Mouse (Mus musculus) adipocyte (in vitro differentiated cells): ENCODE results near the gene Slit3.

Experiments used
- DNase-seq: peaks from one replicate; pipeline ENCODE4 v3.0.0-alpha.2; 2016; ENCODE audit warnings: low spot score

Gene Slit3

DNA sequence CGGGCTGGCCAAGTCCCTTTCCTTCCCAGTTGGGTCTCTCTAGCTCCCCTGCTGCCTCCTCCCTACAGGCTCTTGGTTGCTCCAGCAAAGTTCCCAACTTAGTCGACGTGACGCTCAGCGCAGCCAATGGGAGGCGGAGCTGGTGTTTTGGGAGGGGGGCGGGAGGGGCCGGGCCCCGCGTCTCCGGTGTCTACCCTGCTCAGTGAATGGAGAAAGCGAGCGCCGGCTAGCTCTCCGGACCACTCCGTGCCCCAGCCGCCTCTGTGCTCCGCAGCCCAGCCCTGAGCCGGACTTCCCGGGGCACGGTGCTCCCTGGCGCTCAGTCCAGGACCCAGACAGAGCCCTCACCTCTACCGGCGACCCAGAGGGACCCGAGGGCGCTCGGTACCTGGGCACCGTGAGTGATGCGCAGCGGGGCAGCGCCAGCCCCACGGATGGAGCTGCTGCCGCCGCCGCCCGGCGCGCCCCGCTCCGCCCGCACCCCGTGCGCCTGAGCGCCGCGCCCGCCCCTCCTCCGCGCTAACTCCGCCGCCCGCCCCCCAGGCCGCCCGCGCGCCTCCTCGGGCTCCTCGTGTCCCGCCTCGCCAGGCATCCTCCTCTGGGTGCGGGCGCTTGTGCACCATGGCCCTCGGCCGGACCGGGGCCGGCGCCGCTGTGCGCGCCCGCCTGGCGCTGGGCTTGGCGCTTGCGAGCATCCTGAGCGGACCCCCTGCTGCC lies at the start of gene Slit3:
Gene Slit3 (plus strand): TSS at position 331 of the 717 bp plus-strand sequence.
- DNase-seq: peak; percentile 70

DNA sequence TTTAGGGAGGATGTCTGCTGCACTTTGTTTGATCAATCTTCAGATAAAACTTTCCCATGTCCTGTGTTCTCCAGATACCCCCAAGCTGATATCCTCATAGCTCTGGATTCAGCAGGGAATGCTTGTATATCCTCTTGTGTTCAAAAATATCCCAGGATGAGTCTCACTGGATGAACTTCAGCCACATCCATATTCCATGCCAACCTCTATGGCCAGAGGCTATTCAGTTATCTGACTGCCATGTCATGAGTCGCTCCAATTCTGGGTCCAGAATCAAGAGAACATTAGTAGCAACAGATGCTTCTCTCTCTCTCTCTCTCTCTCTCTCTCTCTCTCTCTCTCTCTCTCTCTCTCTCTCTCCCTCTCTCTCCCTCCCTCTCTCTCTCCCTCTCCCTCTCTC lies 49.6 kb upstream of the Slit3 start:
- DNase-seq: no peak

DNA sequence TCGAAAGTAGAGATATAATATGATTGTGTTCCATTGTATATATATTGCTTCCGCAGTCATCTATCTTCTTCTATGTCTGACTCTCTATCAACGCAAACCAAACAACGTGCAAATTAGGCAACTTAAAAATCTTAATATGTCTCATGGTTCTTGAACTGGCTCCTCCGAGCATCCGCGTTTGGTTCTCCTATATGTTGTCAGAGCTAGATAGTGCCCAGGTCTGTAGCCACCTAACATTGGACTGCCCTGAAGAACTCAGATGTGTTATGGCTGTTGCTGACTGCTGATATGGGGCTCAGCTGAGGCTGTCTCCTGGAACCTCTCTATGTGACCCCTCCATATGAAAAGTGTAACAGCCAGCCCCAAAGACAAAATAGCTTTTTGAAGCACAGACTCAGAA lies 45.6 kb upstream of the Slit3 start:
- no peak for DNase-seq

DNA sequence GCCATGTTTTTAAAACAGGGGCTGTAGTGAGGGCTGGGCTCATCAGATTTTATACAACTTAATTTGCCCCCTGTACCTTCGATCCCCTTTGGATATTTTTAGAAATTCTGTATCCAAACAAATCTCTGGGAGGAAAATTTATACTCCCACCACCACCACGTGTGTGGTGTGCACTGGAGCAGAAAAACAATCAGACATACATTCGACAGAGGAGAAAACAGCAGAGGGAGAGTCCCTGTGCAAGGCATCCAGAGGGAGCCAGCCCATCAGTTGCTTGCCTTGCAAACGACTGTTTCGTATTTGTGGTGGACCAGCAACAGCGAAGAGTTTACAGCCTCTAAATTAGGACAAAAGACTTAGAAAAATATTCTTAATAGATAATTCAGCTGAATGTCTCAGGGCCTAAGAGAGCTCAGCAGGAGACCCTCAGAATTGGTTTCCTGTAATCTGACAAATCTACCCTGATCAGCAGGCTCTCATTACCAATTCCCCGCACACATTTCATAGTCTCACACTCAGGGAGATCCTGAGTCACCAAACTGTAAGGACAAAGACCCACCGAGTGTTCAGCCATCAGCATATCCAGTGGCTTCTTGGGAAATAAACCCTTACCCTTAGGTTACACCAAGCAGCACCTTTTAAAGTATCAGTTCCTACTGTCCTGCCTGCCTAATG lies 40.4 kb upstream of the Slit3 start:
- no peak for DNase-seq

DNA sequence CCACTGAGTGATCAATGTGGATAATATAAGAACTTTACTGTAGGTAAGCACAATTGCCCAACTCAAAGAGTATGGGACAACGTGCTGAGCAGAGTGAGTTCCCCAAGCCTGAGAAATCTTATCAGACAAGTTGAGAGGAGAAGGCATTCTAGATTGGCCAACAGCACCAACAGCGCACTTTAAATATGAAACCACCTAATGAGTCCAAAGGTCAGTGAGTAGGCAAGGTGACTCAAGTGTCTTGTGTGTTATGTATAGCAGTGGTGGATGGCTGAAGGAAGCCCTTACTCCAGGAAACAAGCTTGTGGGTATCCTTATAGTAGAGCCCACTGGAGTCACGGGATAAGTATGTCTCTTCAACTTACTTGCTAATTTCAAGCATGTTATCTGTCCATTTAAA lies 38.7 kb upstream of the Slit3 start:
- no peak for DNase-seq

DNA sequence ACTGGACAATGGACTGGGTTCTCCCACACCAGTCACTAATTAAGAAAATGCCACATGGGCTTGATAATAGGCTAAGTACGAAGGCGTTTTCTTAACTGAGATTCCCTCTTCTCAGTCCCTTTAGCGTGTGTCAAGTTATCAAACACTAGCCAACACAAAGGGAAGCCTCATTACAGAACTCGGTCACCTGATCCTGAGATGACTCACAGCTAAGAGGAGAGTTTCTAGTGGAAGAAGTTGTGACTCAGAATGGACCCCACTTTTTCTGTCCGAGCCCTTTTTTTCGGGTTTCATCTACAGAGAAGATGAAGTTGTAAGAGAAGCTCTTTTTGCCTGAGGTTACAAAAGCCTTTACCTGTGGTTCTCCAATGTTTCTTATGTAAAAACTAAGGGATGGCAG lies 38.0 kb upstream of the Slit3 start:
- DNase-seq: no peak

DNA sequence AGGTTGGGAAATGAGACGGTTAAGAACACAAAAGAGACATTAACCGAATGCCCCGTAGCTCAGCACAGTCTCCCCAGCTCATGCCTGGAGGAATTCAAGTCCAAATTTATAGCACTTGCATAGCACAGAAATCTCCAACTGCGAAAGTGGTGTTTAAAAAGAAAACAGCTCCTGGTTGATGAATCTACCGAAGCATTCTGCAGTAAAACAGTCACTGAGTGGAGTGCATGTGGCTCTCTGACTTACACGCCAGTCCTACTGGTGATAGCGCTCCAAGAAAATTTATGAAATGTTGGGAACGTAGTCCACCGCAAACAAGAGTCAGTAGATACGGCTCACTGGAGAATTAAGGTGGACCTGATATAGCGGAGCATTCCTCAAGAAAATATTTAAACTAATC lies 35.7 kb upstream of the Slit3 start:
- no peak for DNase-seq

DNA sequence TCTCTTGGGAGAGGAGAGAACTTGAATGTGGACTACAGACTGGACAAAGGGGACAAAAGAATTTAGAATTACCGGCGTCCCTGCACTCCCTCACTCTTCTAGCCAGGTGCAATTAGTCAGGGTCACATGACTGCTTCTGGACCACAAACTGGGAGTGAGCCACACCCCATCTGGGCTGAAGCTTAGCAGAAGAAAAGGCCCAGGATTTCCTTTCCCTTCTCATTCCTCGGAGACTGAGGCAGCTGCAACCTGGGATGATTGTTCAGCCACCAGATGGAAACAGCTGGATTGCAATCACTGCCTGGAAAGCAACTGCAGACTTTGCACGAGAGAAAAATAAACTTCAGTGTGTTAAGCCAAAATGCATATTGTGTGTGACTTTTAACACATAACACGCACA lies 35.0 kb upstream of the Slit3 start:
- no peak for DNase-seq

DNA sequence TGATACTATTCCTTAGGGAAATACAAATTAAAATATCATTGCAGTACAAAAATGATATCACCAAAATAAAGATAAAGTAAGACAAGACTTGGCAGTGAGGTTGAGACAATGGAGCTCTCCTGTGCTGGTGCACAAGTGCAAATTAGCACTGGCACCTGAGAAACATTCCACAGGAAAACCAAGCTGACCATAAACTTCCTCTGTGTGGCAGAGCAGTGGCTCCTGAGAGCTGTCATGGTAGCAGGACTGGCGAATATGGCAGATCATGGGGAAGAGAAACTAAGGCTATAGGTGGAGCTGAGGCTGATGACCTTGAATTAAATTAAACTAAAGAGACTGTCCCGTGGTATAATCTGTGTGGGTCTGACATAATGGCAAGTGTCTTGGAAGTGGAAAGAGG lies 33.6 kb upstream of the Slit3 start:
- no peak for DNase-seq

DNA sequence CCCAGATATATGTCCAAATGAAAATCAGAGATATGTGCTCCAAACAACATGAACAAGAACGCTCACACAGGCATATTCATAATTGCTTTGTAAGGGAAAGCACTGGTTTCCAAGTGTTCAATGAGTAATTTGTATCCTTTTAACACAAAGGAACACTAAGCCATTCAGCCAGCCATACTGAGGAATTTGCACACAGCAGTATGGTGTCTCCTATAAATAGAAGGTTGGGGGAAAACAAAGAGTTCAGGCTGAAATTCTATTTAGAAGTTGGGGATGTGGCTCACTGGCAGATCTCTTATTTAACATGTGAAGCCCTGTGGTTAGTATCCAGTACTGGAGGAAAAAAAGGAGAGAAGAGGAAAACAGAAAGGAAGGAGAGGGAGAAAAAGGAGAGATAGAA lies 32.9 kb upstream of the Slit3 start:
- DNase-seq: no peak

DNA sequence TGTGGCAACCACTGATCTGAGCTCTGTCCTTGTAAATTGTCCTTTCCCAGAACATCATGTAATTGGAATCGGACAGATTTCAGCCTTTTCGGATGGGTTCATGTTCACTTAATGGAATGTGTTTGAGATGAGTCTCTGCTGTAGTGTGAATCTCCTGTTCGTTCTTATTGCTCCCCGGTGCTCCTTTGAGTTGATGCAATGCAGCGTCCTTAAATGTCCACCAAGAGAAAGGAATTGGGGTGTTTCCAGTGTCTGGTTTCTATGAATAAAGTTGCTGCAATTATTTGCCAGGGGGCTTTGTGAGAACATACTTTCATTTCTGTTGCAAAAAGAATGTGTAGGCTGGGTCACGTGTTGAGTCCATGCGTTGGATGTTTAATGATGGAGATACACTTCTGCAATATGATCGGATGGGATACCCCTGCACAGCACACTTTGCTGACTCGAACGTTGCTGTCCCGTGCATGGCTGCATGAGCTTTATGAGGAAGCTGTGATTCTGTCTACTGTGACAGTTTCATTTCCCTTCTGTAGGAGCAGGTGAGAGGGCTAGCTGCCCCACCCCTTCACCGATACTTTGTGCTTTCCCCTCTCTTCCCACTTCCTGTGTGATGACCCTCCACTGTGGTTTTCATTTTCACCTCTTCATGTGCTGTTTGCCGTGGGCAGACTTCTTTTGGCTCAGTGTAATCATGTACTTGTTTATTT lies 30.2 kb upstream of the Slit3 start:
- DNase-seq: no peak

DNA sequence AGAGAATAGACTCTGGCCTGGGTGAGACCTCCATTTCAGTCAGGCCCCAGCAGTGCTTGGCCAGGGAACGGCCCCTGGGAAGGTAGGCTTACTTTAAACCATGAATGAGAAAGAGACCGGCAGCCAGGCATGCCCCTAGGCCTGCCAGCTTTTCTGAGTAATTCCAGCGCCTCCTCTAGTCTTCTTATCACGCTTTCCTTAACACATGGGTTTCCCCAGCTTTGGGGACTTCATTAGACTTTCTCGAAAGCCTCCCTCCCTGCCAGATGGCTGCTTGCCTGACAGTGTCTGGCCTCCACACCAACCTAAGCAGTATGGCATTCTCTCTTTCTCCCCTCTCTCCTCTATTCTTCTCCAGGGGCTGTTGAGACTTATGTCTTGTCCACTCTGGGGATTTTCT lies 24.5 kb upstream of the Slit3 start:
- no peak for DNase-seq

DNA sequence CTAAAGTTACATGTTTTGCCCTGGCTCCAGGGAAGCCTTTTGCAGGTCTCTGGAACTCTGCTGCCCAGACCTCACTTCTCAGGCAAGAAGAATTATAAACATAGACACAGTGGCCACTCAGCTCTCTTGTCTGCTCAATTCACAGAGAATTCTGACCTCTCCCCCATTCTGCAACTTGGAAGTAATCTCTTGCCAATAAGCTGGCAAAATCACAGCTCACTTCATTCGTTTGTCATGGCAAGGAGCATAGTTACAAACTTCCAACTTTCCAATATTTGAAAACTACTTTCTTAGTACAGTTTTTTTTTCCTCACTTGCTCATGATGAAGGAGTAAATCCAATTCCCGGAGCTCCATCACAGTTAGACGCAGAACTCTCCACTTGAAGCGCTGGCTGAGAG lies 11.2 kb upstream of the Slit3 start:
- DNase-seq: peak; percentile 79

DNA sequence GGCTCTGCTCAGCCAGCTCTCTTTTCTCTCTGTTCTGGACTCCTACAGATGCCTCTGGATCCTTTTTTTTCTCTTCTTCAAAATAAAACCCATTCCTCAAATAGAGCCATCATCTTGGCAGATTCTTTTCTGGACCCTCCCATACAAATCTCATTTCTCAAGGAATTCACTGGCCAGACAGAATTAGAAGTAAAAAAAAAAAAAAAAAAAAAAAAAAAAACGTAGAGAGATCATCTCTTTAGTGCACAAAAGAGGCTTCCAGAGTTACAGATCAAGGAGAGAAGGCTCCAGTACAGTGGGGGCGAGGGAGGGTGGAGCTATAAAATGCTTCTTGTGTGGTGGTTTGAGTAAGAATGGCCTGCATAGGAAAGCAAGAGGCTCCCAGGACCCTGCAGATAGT lies 10.2 kb upstream of the Slit3 start:
- DNase-seq: no peak

DNA sequence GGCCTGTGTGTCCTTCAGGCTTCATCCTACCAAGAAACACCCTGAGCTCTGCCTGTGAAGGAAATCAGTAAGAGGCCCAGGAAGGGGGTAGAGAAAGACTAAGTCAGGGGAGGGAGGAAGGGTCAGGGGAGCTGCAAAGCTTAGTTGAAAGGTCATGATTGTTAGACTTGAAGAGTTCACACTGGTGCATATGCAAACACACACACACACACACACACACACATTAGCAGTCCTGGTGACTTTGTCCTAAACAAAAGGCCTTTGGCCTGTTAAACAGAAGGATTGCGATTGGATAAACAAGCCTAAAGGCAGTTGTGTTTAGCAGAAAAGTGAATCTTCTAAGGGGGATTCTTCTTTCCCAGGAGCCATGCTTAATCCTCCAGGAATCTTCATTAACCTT lies 7.7 kb upstream of the Slit3 start:
- DNase-seq: no peak

DNA sequence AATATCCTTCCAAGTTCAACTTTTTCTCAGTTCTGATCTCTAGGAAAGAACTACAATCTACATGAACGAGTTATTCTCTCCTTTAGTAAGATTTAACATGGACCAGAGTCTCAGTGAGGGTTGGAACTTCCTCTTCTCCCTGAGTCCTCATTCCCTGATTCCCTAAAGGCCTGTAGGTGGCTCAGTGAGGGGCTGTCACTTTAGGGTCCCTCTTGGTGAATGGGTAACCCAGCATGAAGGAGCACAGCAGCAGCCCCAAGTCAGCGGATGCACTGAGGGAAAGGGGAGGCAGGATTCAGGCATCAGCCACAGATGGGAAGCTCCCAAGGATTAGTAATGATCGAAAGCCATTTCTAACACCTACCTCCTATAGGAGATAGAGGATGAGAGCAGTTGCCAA lies 4.6 kb upstream of the Slit3 start:
- no peak for DNase-seq

DNA sequence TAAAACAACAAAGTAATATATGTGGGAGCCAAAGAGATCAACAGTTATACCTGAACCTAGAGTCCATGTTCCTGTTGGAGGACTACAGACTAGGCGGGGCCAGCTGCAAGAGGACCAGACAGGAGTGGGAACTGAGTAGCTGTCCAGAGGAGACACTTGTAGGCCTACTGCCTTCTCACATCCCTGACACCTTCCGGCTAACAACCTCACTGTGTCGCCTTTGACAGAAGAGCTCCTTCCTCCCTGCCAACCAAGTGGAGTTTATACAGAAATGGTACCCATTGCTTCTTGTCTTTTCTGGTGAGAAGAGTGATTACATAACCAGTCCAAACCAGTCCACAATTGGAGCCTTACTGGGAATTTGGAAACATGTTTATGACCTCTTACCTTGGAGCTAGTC lies 3.2 kb upstream of the Slit3 start:
- DNase-seq: peak; percentile 56

DNA sequence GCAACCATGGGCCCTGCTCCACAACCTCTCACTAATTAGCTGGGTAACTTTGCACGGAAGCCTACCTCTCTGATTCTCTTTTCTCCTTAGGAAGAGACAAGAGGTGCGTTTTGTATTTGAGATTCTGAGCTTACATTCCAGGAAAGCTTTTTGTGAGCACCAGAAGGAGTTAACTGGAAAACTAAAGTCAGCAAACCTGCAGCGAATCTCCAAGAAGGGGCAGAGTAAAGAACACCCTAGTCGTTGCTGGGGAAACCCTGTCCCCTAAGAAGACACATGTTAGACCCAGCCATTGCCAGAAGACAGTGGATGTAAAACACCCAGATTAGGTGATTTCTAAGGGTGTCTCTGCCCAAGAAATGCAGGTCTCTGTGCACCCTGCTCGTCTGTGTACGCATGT lies 2.3 kb upstream of the Slit3 start:
- DNase-seq: no peak

DNA sequence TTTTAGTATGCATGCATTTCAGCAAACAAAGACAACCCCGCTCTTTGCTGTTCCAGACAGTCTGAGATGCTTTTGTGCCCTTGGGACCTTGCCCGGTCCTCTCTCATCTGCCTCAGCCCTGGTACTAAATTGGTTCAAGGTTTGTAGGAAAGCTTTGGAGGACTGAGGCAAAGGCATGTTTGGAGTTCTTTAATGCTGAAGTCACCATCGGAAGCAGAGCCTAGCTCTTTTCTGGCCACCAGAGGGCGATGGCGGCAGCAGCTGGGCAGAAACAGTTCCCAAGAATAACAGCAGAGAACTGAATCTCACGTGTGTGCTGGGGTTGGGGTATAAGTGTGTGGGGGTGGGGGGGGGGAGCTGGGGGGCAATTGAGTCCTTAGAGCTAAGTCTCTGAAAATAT lies 1.7 kb upstream of the Slit3 start:
- DNase-seq: peak; percentile 79

DNA sequence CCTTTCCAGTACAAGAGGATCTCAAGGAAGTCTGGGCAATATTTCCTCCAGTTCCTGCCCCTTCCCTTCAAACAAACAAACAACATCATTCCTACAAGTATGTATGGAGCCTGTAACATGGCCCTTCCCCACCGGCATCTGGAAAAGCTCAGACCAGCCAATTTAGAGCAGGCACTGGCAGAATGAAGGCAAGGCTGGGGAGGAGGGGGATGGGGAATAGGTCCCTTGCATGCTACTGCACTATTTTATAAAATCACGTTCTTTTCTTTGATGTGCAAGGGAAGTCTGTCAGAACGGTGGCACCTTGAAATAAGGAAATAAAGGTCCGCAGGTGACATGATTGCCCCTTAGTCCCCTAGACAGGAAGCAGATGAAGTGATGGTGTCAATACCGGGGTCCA lies 948 bp upstream of the Slit3 start:
- DNase-seq: no peak

DNA sequence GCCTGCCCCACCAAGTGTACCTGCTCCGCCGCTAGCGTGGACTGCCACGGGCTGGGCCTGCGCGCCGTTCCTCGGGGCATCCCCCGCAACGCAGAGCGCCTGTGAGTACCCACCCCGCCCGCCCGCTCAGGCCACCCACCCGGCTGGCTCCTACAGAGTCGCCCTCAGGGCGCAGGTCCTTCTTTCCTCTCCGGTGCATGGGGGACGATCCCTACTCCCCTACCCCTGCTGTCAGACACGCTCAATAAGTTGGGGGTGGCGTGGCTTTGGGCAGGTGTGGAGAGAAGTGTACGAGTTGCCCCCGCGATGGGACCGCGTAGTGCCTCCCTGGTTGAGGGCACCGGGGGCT lies 561 bp downstream of the Slit3 start:
- DNase-seq: no peak

DNA sequence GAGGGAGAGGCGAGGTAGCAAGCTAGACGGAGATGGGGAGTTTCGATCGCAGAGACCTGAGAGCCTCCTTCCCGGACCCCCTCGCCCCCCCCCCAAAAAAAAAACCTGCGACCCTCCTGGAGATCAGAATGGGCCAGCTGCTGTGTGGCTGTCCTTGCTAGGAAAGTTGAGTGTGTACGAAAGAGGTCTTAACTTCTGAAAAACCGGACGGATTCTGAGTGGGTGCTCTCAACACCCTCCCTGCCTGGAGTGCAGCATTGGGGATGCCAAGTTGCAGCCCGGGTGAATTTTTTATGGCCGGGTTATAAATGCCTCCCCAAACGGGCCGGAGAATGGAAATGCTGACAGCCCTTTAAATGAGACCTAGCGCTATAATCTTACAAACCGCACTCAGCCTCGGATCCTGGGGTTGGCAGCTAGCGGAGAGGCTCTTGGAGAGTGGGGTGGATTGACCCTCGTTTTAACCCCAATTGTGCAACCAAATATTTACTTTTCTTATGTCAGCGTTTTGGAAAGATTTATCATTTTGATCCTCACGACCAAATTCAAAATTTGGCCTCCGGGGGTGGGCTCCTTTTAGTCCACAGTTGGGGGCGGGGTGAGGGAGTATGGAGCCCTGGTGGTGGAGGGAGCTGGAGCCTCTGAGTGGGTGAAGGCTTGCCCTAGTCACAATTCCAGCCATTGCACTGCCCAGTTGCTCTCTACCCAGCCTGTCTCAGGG lies 1.2 kb downstream of the Slit3 start:
- DNase-seq: peak; percentile 53
